Mouse (Mus musculus) hindbrain, embryonic 15.5 days (tissue): ENCODE data around the gene Olfr410. TPM values are rescaled to one million over a fixed set of nuclear protein-coding genes. Genes with fewer than 3 reads are reported as not detected.

ENCODE experiments used
- ATAC-seq: fragments of 200-750 bp; cut with Nextera tagmentation; 2 replicates; pipeline ENCODE4 v1.8.0; 2017; ENCODE audit warnings: low read depth, moderate number of reproducible peaks, moderate TSS enrichment; ENCODE audit not compliant: low FRiP score
- H3K27ac ChIP-seq: fragments of 300-500 bp; sonication (generic); replicated peaks from 2 replicates; pipeline ENCODE4 v1.5.1; 2015; ENCODE audit warnings: mild to moderate bottlenecking, inconsistent platforms
- H3K27me3 ChIP-seq: fragments of 300-500 bp; sonication (generic); 2 replicates; pipeline ENCODE4 v1.6.1; 2015; ENCODE audit warnings: control low read depth, inconsistent platforms
- H3K36me3 ChIP-seq: fragments of 300-500 bp; sonication (generic); 2 replicates; pipeline ENCODE4 v1.6.1; 2015; ENCODE audit warnings: control low read depth, inconsistent platforms
- H3K4me1 ChIP-seq: fragments of 300-500 bp; sonication (generic); replicated peaks from 2 replicates; pipeline ENCODE4 v1.6.1; 2015; ENCODE audit warnings: control low read depth, inconsistent platforms
- H3K4me2 ChIP-seq: fragments of 300-500 bp; sonication (generic); 2 replicates; pipeline ENCODE4 v1.6.1; 2015; ENCODE audit warnings: moderate library complexity, mild to moderate bottlenecking, inconsistent platforms
- H3K4me3 ChIP-seq: fragments of 300-500 bp; sonication (generic); 2 replicates; pipeline ENCODE4 v1.5.1; 2015; ENCODE audit warnings: mild to moderate bottlenecking, inconsistent platforms
- H3K9ac ChIP-seq: fragments of 300-500 bp; sonication (generic); 2 replicates; pipeline ENCODE4 v1.6.1; 2015; ENCODE audit warnings: inconsistent platforms
- H3K9me3 ChIP-seq: fragments of 300-500 bp; sonication (generic); 2 replicates; pipeline ENCODE4 v1.6.1; 2016; ENCODE audit warnings: control low read depth, inconsistent platforms
- WGBS: fragments of 180-500 bp; shearing (Covaris S2); methylation state at CpG from one replicate; pipeline ENCODE4 v1.1.7; 2015; 5-methylcytosine and 5-hydroxymethylcytosine counted together
- polyA plus RNA-seq: library from polyadenylated mRNA; unstranded; fragments of >200 nt; fragmentation: Nextera tagmentation; extraction: Ambion mirVana; gene quantifications from 2 replicates; pipeline ENCODE4 v1.2.1, GENCODE M21; 2015

Gene Olfr410
- not detected in 2 replicates for polyA plus RNA-seq

GRCm38 (mm10) chr11:74337931-74338330 is at the start of gene Olfr410:
Olfr410 (minus strand) TSS chr11:74338031.
- Histone ChIP-seq H3K9ac (no peak within 1 kb of the TSS), H3K4me2 (no peak within 1 kb of the TSS), H3K36me3 (no peaks in the 10 kb centered on the region), H3K4me3 (no peak within 1 kb of the TSS), H3K27me3 (no peaks in the 10 kb centered on the region), H3K27ac (no peak within 1 kb of the TSS), H3K9me3 (no peaks in the 10 kb centered on the region), H3K4me1 (no peaks in the 10 kb centered on the region)
- WGBS: 89% methylated on average over 6 of the region's 6 CpGs
- ATAC-seq: no peak

- WGBS: 78% methylated on average over 5 of the region's 5 CpGs
- no peak overlapping the region for H3K9ac ChIP-seq
- no peaks in the 10 kb centered on the region for H3K4me1 ChIP-seq
- no peaks in the 10 kb centered on the region for H3K27me3 ChIP-seq
- ATAC-seq: no peak
- H3K27ac ChIP-seq: no peak overlapping the region
- H3K36me3 ChIP-seq: peaks cover 8% of the 10 kb centered on the region; the same call in 1 of the 2 replicates
- H3K4me3 ChIP-seq: no peak overlapping the region
- no peak overlapping the region for H3K4me2 ChIP-seq
- H3K9me3 ChIP-seq: no peaks in the 10 kb centered on the region
These were observed 49.4 kb upstream of the Olfr410 start for GRCm38 (mm10) chr11:74387203-74387602.

GRCm38 (mm10) chr11:74385674-74386073 is 47.8 kb upstream of the Olfr410 start:
- Histone ChIP-seq H3K9ac (no peak overlapping the region), H3K4me3 (no peak overlapping the region), H3K9me3 (no peaks in the 10 kb centered on the region), H3K27ac (no peak overlapping the region), H3K27me3 (no peaks in the 10 kb centered on the region), H3K4me1 (no peaks in the 10 kb centered on the region), H3K4me2 (no peak overlapping the region), H3K36me3 (peaks cover 8% of the 10 kb centered on the region; the same call in 1 of the 2 replicates)
- WGBS: 74% methylated on average over 9 of the region's 9 CpGs
- no peak for ATAC-seq

- WGBS: 64% methylated on average over 4 of the region's 4 CpGs
- H3K9me3 ChIP-seq: no peaks in the 10 kb centered on the region
These were observed 41.5 kb upstream of the Olfr410 start for GRCm38 (mm10) chr11:74379166-74379873.

GRCm38 (mm10) chr11:74376847-74377246 is 39.0 kb upstream of the Olfr410 start:
- ATAC-seq: peak; percentile 86
- Histone ChIP-seq H3K9me3 (no peaks in the 10 kb centered on the region), H3K27me3 (no peaks in the 10 kb centered on the region), H3K4me1 (0 out of 2 replicates have a peak, but pooled peaks cover 3% of the 10 kb centered on the region), H3K9ac (no peak overlapping the region), H3K27ac (peak overlapping the region; percentile 49; the same call in 1 of the 2 replicates), H3K4me2 (no peak overlapping the region), H3K36me3 (no peaks in the 10 kb centered on the region), H3K4me3 (no peak overlapping the region)
- WGBS: 78% methylated on average over 3 of the region's 3 CpGs

More at GRCm38 (mm10) chr11:74379166-74379873, 41.5 kb upstream of the Olfr410 start:
- H3K4me3 ChIP-seq: no peak overlapping the region
- no peak for ATAC-seq
- no peak overlapping the region for H3K4me2 ChIP-seq
- H3K9ac ChIP-seq: no peak overlapping the region
- H3K4me1 ChIP-seq: 0 out of 2 replicates have a peak, but pooled peaks cover 3% of the 10 kb centered on the region
- H3K27me3 ChIP-seq: no peaks in the 10 kb centered on the region
- no peak overlapping the region for H3K27ac ChIP-seq
- H3K36me3 ChIP-seq: no peaks in the 10 kb centered on the region

GRCm38 (mm10) chr11:74371393-74372100 is 33.7 kb upstream of the Olfr410 start:
- peak; percentile 69; the same call in 1 of the 2 replicates for ATAC-seq
- peak overlapping the region; percentile 26; the same call in 1 of the 2 replicates for H3K4me2 ChIP-seq
- no peak overlapping the region for H3K4me3 ChIP-seq
- H3K36me3 ChIP-seq: no peaks in the 10 kb centered on the region
- no peaks in the 10 kb centered on the region for H3K4me1 ChIP-seq
- no peaks in the 10 kb centered on the region for H3K9me3 ChIP-seq
- no peak overlapping the region for H3K27ac ChIP-seq
- 12% methylated on average over 22 of the region's 22 CpGs for WGBS
- H3K9ac ChIP-seq: no peak overlapping the region
- peaks cover 8% of the 10 kb centered on the region; the same call in 1 of the 2 replicates for H3K27me3 ChIP-seq

- Histone ChIP-seq H3K9ac (no peak within 1 kb of the TSS), H3K4me1 (no peaks in the 10 kb centered on the region), H3K27ac (no peak within 1 kb of the TSS), H3K4me3 (no peak within 1 kb of the TSS), H3K27me3 (no peaks in the 10 kb centered on the region), H3K36me3 (no peaks in the 10 kb centered on the region), H3K9me3 (no peaks in the 10 kb centered on the region), H3K4me2 (no peak within 1 kb of the TSS)
- no peak for ATAC-seq
- WGBS: 74% methylated on average over 1 of the region's 1 CpGs
These were observed 23.9 kb upstream of the Olfr410 start, which contains the start of gene Olfr412 for GRCm38 (mm10) chr11:74361769-74362168. Olfr412 (plus strand) TSS chr11:74362069.

- Histone ChIP-seq H3K9me3 (no peaks in the 10 kb centered on the region), H3K4me2 (no peak within 1 kb of the TSS), H3K4me3 (no peak within 1 kb of the TSS), H3K36me3 (no peaks in the 10 kb centered on the region), H3K9ac (no peak within 1 kb of the TSS), H3K27me3 (no peaks in the 10 kb centered on the region), H3K4me1 (no peaks in the 10 kb centered on the region), H3K27ac (no peak within 1 kb of the TSS)
- ATAC-seq: no peak
- 87% methylated on average over 3 of the region's 3 CpGs for WGBS
These were observed 14.7 kb upstream of the Olfr410 start, which contains the start of gene Olfr411 for GRCm38 (mm10) chr11:74352550-74352949. Olfr411 (minus strand) TSS chr11:74352650.

GRCm38 (mm10) chr11:74328781-74329180 is 9.1 kb downstream of the Olfr410 start:
- H3K27me3 ChIP-seq: no peaks in the 10 kb centered on the region
- ATAC-seq: no peak
- no peaks in the 10 kb centered on the region for H3K4me1 ChIP-seq
- H3K9ac ChIP-seq: no peak overlapping the region
- no peaks in the 10 kb centered on the region for H3K9me3 ChIP-seq
- no peak overlapping the region for H3K27ac ChIP-seq
- H3K4me3 ChIP-seq: no peak overlapping the region
- H3K4me2 ChIP-seq: no peak overlapping the region
- no peaks in the 10 kb centered on the region for H3K36me3 ChIP-seq

GRCm38 (mm10) chr11:74326044-74326443 is 11.8 kb downstream of the Olfr410 start:
- WGBS: 80% methylated on average over 2 of the region's 2 CpGs
- no peak overlapping the region for H3K4me3 ChIP-seq
- H3K27ac ChIP-seq: no peak overlapping the region
- H3K4me1 ChIP-seq: no peaks in the 10 kb centered on the region
- H3K4me2 ChIP-seq: no peak overlapping the region
- no peak for ATAC-seq
- no peaks in the 10 kb centered on the region for H3K36me3 ChIP-seq
- no peaks in the 10 kb centered on the region for H3K27me3 ChIP-seq
- H3K9ac ChIP-seq: no peak overlapping the region
- no peaks in the 10 kb centered on the region for H3K9me3 ChIP-seq

- H3K27ac ChIP-seq: no peak overlapping the region
- no peaks in the 10 kb centered on the region for H3K36me3 ChIP-seq
- H3K9ac ChIP-seq: no peak overlapping the region
- no peaks in the 10 kb centered on the region for H3K9me3 ChIP-seq
- no peaks in the 10 kb centered on the region for H3K27me3 ChIP-seq
- no peaks in the 10 kb centered on the region for H3K4me1 ChIP-seq
- no peak overlapping the region for H3K4me2 ChIP-seq
- H3K4me3 ChIP-seq: no peak overlapping the region
- WGBS: 72% methylated on average over 2 of the region's 2 CpGs
- ATAC-seq: no peak
These were observed 50.6 kb downstream of the Olfr410 start for GRCm38 (mm10) chr11:74287256-74287655.

GRCm38 (mm10) chr11:74283436-74283835 is 54.4 kb downstream of the Olfr410 start, which contains the start of gene Olfr59:
Olfr59 (plus strand) TSS chr11:74283736.
- WGBS: 57% methylated on average over 2 of the region's 2 CpGs
- no peak within 1 kb of the TSS for H3K4me3 ChIP-seq
- no peak within 1 kb of the TSS for H3K27ac ChIP-seq
- ATAC-seq: no peak
- H3K9me3 ChIP-seq: peaks cover 5% of the 10 kb centered on the region; the same call in 1 of the 2 replicates
- no peaks in the 10 kb centered on the region for H3K36me3 ChIP-seq
- no peak within 1 kb of the TSS for H3K9ac ChIP-seq
- H3K27me3 ChIP-seq: no peaks in the 10 kb centered on the region
- H3K4me2 ChIP-seq: no peak within 1 kb of the TSS
- no peaks in the 10 kb centered on the region for H3K4me1 ChIP-seq
